In genomic region chr8:48596332-48596731, GRCm38 (mm10) we compare ENCODE assay signal across 13 mouse cellular contexts.
"Had no signal": no experiment of that assay in that cellular context is flagged by ENCODE, and none has a peak within 500 bp of the region (broad histone marks: within the 10 kb centered on the region; RNA-seq: fewer than 3 reads in every experiment).

No protein-coding gene starts in this region.

- H3K4me1 ChIP-seq: neural tube, embryonic 12.5 days; stomach, embryonic 15.5 days had no signal

- H3K27me3 ChIP-seq: liver, embryonic 15.5 days; midbrain, embryonic 15.5 days; neural tube, embryonic 12.5 days; stomach, embryonic 15.5 days had no signal

- H3K36me3 ChIP-seq: limb, embryonic 10.5 days; liver, embryonic 15.5 days; midbrain, embryonic 15.5 days; neural tube, embryonic 12.5 days; stomach, embryonic 15.5 days had no signal

- H3K9me3 ChIP-seq: limb, embryonic 10.5 days; liver, embryonic 15.5 days; midbrain, embryonic 15.5 days; neural tube, embryonic 12.5 days; stomach, embryonic 15.5 days had no signal

- ATAC-seq: lung, postnatal 0 days; midbrain, embryonic 15.5 days had no signal

- H3K27ac ChIP-seq: left cerebral cortex, adult 2 months; limb, embryonic 10.5 days; liver, embryonic 15.5 days; midbrain, embryonic 15.5 days; neural tube, embryonic 12.5 days; stomach, embryonic 15.5 days had no signal

- H3K4me2 ChIP-seq: liver, embryonic 11.5 days; liver, embryonic 15.5 days; midbrain, embryonic 15.5 days; neural tube, embryonic 12.5 days; stomach, embryonic 15.5 days had no signal

- H3K4me3 ChIP-seq: left cerebral cortex, adult 2 months; limb, embryonic 10.5 days; liver, embryonic 15.5 days; midbrain, embryonic 15.5 days; neural tube, embryonic 12.5 days; stomach, embryonic 15.5 days had no signal

- H3K9ac ChIP-seq: liver, embryonic 15.5 days; midbrain, embryonic 15.5 days; neural tube, embryonic 12.5 days; stomach, embryonic 15.5 days had no signal

- DNase-seq: kidney, postnatal 10 days; lung, adult 2 months; lung, postnatal 36 days; right cerebral cortex, postnatal 14 days; thymus, postnatal 36 days had no signal
